Mouse (Mus musculus) spleen, postnatal 10 days (tissue): ENCODE measurements around the gene 1700030K09Rik.

ENCODE experiments used
- DNase-seq, 2 experiments: peaks; one replicate each; pipeline ENCODE4 v3.0.0; 2021 to 2022; ENCODE audit warnings: low spot score in 2 of 2

Gene 1700030K09Rik

DNA sequence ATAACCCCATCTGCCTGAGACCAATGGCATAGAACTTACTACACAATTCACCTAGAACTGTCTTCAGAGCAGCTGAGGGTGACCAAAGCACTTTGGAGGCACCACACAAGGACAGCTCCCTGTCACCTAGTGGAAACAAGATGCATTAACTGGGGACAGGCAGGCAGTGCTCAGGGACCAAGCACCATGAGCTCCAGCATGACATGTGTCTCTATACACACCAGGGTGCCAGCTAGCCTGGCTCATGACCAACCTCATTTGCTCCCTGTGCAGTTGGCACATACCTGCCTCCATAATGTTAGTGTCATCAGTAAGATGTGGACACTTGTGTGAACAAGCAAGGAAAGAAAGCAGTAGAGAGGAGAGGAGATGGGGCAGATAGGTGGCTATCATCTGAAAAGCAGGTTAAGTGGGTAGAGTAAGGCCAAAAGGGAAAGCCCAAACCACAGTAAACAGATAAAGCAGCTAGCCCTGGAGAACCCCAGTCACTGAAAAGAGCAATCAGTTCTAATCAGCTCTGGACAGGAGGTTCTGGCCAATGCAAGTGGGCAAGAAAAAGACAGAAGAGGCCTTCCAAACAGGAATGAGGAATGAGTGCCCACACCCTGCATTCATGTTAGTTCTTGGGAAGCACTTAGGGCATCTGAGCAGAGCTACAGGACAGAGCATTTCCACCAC, 61.1 kb downstream of the 1700030K09Rik start:
- DNase-seq = no peak

- no peak for DNase-seq
These were observed 63.8 kb downstream of the 1700030K09Rik start for GRCm38 (mm10) chr8:72507505-72507904.
